15 mouse cellular contexts compared by ENCODE assay signal in the genomic region with DNA sequence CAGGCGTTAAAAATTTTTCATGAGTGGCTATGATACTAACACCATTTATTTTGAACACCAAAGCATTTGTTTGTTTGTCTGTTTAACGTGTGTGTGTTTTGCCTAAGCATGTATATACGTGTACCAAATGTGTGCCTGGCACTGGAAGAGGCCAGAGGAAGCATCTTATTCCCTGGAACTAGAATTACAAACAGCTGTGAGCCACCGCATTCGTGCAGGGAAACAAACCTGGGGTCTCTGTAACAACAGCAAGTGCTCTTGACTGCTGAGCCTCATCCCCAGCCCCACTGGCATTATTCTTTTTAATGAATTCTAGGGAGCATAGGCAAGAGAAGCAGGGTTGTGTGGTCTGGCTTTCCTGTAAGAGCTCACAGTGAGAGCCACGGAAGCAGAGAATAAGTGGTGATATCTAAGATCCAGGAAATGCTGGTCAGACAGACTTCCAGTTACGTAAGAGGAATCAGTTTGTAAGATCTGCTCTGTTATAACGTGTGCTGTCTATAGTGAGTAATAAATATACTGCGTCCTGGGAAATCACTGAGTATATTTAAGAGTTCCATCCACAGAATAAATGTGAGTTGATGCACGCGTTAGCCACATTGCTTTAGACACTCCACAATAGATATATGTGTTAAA.
DNase-seq lines count a peak whose midpoint lies in the region; ATAC-seq lines count a peak whose summit lies in the region.
"Had no signal": no experiment of that assay in that cellular context is flagged by ENCODE, and none has a peak within 500 bp of the region (broad histone marks: within the 10 kb centered on the region; RNA-seq: fewer than 3 reads in every experiment).

No protein-coding gene starts in this region.

- H3K27me3 ChIP-seq in heart, embryonic 16.5 days (ENCODE audit: control insufficient read depth, insufficient read depth, low read length) = no peaks in the 10 kb centered on the region
- no peaks in the 10 kb centered on the region for H3K27me3 ChIP-seq in liver, embryonic 13.5 days
- H3K27me3 ChIP-seq: hindbrain, embryonic 15.5 days had no signal

- intact Hi-C loops in heart, postnatal 14 days (cut with DNase I) = no loop called here

- 0 out of 2 replicates have a peak overlapping the region, but pooled peaks have one; percentile 32 for H3K27ac ChIP-seq in heart, embryonic 16.5 days (ENCODE audit: low read length)
- H3K27ac ChIP-seq in liver, embryonic 13.5 days = peak overlapping the region; percentile 91
- H3K27ac ChIP-seq: embryonic facial prominence, embryonic 15.5 days; hindbrain, embryonic 15.5 days had no signal

- H3K36me3 ChIP-seq in heart, embryonic 16.5 days (ENCODE audit: control insufficient read depth, insufficient read depth) = no peaks in the 10 kb centered on the region
- no peaks in the 10 kb centered on the region for H3K36me3 ChIP-seq in liver, embryonic 13.5 days
- H3K36me3 ChIP-seq: embryonic facial prominence, embryonic 15.5 days; hindbrain, embryonic 15.5 days had no signal

- 57% methylated on average over 11 of the region's 11 CpGs for WGBS in heart, embryonic 16.5 days
- 23% methylated on average over 11 of the region's 11 CpGs for WGBS in liver, embryonic 13.5 days (ENCODE audit: insufficient replicate concordance)

- DNase-seq in heart, postnatal 14 days = no peak
- peak; percentile 7 for DNase-seq in thymus, postnatal 0 days (ENCODE audit: low spot score)
- DNase-seq in thymus, postnatal 10 days (ENCODE audit: low spot score in 2 of 2) = no peak
- DNase-seq in liver, embryonic 13.5 days = no peak
- DNase-seq in layer of hippocampus, postnatal 36 days = no peak
- no peak for DNase-seq in layer of hippocampus, adult 18-20 months (ENCODE audit: low spot score in 2 of 2)
- DNase-seq: cerebellum, postnatal 10 days; gastrocnemius, postnatal 14 days; kidney, adult 8-10 months; lung, adult 2 months; thymus, postnatal 4 days had no signal

- no peak overlapping the region for H3K9ac ChIP-seq in heart, embryonic 16.5 days (ENCODE audit: low read length)
- H3K9ac ChIP-seq in liver, embryonic 13.5 days = peak overlapping the region; percentile 51
- H3K9ac ChIP-seq: embryonic facial prominence, embryonic 15.5 days; hindbrain, embryonic 15.5 days had no signal

- no peak overlapping the region for H3K4me2 ChIP-seq in heart, embryonic 16.5 days (ENCODE audit: low read depth, low read length)
- H3K4me2 ChIP-seq in liver, embryonic 13.5 days = peak overlapping the region; percentile 35
- H3K4me2 ChIP-seq: hindbrain, embryonic 15.5 days had no signal

- H3K9me3 ChIP-seq in heart, embryonic 16.5 days (replicated peaks; ENCODE audit: control insufficient read depth, low read length) = no peaks in the 10 kb centered on the region
- H3K9me3 ChIP-seq in liver, embryonic 13.5 days (replicated peaks) = no peaks in the 10 kb centered on the region
- H3K9me3 ChIP-seq: embryonic facial prominence, embryonic 15.5 days; hindbrain, embryonic 15.5 days had no signal

- no peak for ATAC-seq in heart, embryonic 16.5 days (replicated peaks; ENCODE audit: extremely low read depth, insufficient read depth, low FRiP score)
- no peak for ATAC-seq in liver, embryonic 13.5 days (ENCODE audit: low read depth)
- ATAC-seq: forebrain, embryonic 16.5 days had no signal

- H3K4me3 ChIP-seq in heart, embryonic 16.5 days (ENCODE audit: low read length) = no peak overlapping the region
- H3K4me3 ChIP-seq in liver, embryonic 13.5 days (replicated peaks) = no peak overlapping the region
- H3K4me3 ChIP-seq: embryonic facial prominence, embryonic 15.5 days; hindbrain, embryonic 15.5 days had no signal

- H3K4me1 ChIP-seq in heart, embryonic 16.5 days (ENCODE audit: control insufficient read depth, insufficient read depth, low read length) = peaks cover 19% of the 10 kb centered on the region
- H3K4me1 ChIP-seq in liver, embryonic 13.5 days (replicated peaks) = peaks cover 92% of the 10 kb centered on the region
